ENCODE assay signal across 30 mouse cellular contexts in genomic region chr9:67825527-67825926, GRCm38 (mm10). TPM values are rescaled to one million over a fixed set of nuclear protein-coding genes. Genes with fewer than 3 reads are reported as not detected.
DNase-seq lines count a peak whose midpoint lies in the region; ATAC-seq and TF ChIP-seq lines count a peak whose summit lies in the region.
"Had no signal": no experiment of that assay in that cellular context is flagged by ENCODE, and none has a peak within 500 bp of the region (broad histone marks: within the 10 kb centered on the region; RNA-seq: fewer than 3 reads in every experiment).

No protein-coding gene starts in this region.

- ATAC-seq in heart, embryonic 11.5 days (replicated peaks; ENCODE audit: insufficient number of reproducible peaks, low FRiP score, low TSS enrichment) = no peak
- no peak for ATAC-seq in midbrain, embryonic 11.5 days (ENCODE audit: low FRiP score)
- no peak for ATAC-seq in midbrain, embryonic 15.5 days (replicated peaks)
- ATAC-seq: forebrain, embryonic 14.5 days; hindbrain, embryonic 16.5 days; intestine, embryonic 15.5 days had no signal

- H3K4me3 ChIP-seq in heart, adult 2 months = no peak overlapping the region
- no peak overlapping the region for H3K4me3 ChIP-seq in heart, embryonic 11.5 days (ENCODE audit: low read depth, low read length)
- no peak overlapping the region for H3K4me3 ChIP-seq in midbrain, embryonic 11.5 days (ENCODE audit: low read depth, low read length)
- no peak overlapping the region for H3K4me3 ChIP-seq in midbrain, embryonic 15.5 days
- H3K4me3 ChIP-seq in embryonic facial prominence, embryonic 10.5 days = no peak overlapping the region
- H3K4me3 ChIP-seq: hindbrain, embryonic 10.5 days; intestine, embryonic 15.5 days; limb, embryonic 10.5 days; limb, embryonic 15.5 days; liver, embryonic 13.5 days; lung, embryonic 15.5 days; midbrain, embryonic 12.5 days; neural tube, embryonic 13.5 days had no signal

- H3K36me3 ChIP-seq in heart, adult 2 months (ENCODE audit: control insufficient read depth, insufficient read depth, low read length) = no peaks in the 10 kb centered on the region
- H3K36me3 ChIP-seq in heart, embryonic 11.5 days (ENCODE audit: control insufficient read depth, insufficient read depth, low read length) = no peaks in the 10 kb centered on the region
- no peaks in the 10 kb centered on the region for H3K36me3 ChIP-seq in midbrain, embryonic 11.5 days (ENCODE audit: control insufficient read depth, insufficient read depth, low read length)
- H3K36me3 ChIP-seq in midbrain, embryonic 15.5 days (replicated peaks) = no peaks in the 10 kb centered on the region
- no peaks in the 10 kb centered on the region for H3K36me3 ChIP-seq in embryonic facial prominence, embryonic 10.5 days (replicated peaks)
- H3K36me3 ChIP-seq: hindbrain, embryonic 10.5 days; intestine, embryonic 15.5 days; limb, embryonic 10.5 days; limb, embryonic 15.5 days; liver, embryonic 13.5 days; lung, embryonic 15.5 days; midbrain, embryonic 12.5 days; neural tube, embryonic 13.5 days had no signal

- H3K27me3 ChIP-seq in heart, adult 2 months (ENCODE audit: control insufficient read depth, insufficient read depth, low read length) = no peaks in the 10 kb centered on the region; the same call in 1 of the 2 replicates
- H3K27me3 ChIP-seq in heart, embryonic 11.5 days (ENCODE audit: control insufficient read depth, insufficient read depth, low read length) = peaks cover 15% of the 10 kb centered on the region
- peaks cover 17% of the 10 kb centered on the region for H3K27me3 ChIP-seq in midbrain, embryonic 11.5 days (ENCODE audit: control insufficient read depth, insufficient read depth, low read length)
- peaks cover 18% of the 10 kb centered on the region for H3K27me3 ChIP-seq in midbrain, embryonic 15.5 days (replicated peaks)
- peaks cover 22% of the 10 kb centered on the region for H3K27me3 ChIP-seq in embryonic facial prominence, embryonic 10.5 days (replicated peaks; ENCODE audit: low read depth, poor library complexity, severe bottlenecking)

- no peak overlapping the region for H3K4me2 ChIP-seq in heart, embryonic 11.5 days
- H3K4me2 ChIP-seq in midbrain, embryonic 11.5 days = no peak overlapping the region
- H3K4me2 ChIP-seq in midbrain, embryonic 15.5 days = no peak overlapping the region
- H3K4me2 ChIP-seq: intestine, embryonic 15.5 days; limb, embryonic 15.5 days; liver, embryonic 13.5 days; lung, embryonic 15.5 days; midbrain, embryonic 12.5 days; neural tube, embryonic 13.5 days had no signal

- H3K4me1 ChIP-seq in heart, adult 2 months (ENCODE audit: control insufficient read depth, insufficient read depth, low read length) = peaks cover 2% of the 10 kb centered on the region
- H3K4me1 ChIP-seq in heart, embryonic 11.5 days (ENCODE audit: control insufficient read depth, insufficient read depth, low read length) = 0 out of 2 replicates have a peak, but pooled peaks cover 1% of the 10 kb centered on the region
- peaks cover 1% of the 10 kb centered on the region; the same call in 1 of the 2 replicates for H3K4me1 ChIP-seq in midbrain, embryonic 11.5 days (ENCODE audit: control insufficient read depth, insufficient read depth, low read length)
- H3K4me1 ChIP-seq in midbrain, embryonic 15.5 days = peaks cover 3% of the 10 kb centered on the region; the same call in 1 of the 2 replicates
- peaks cover 9% of the 10 kb centered on the region for H3K4me1 ChIP-seq in embryonic facial prominence, embryonic 10.5 days

- no peak for DNase-seq in heart, adult 2 months
- DNase-seq in midbrain, embryonic 11.5 days (ENCODE audit: low spot score, missing footprints) = peak; percentile 44
- DNase-seq in R1 (ENCODE audit: low read depth, low spot score) = peak; percentile 51
- no peak for DNase-seq in adrenal gland, postnatal 25 days
- no peak for DNase-seq in embryonic facial prominence, embryonic 10.5 days (ENCODE audit: low spot score)
- DNase-seq: adrenal gland, postnatal 36 days; cerebellum, adult 8-10 months; cerebellum, postnatal 25 days; heart, postnatal 14 days; kidney, adult 2 months; kidney, postnatal 36 days; layer of hippocampus, postnatal 36 days; liver, embryonic 13.5 days; thymus, adult 18-20 months; thymus, postnatal 25 days had no signal

- TF ChIP-seq EP300 in heart, adult 2 months (IDR thresholded peaks at IDR 0.05; ENCODE audit: insufficient read depth, low read depth, low read length) = no peak

- 89% methylated on average over 7 of the region's 7 CpGs for WGBS in heart, adult 2 months
- 77% methylated on average over 7 of the region's 7 CpGs for WGBS in heart, embryonic 11.5 days (ENCODE audit: insufficient replicate concordance)
- 86% methylated on average over 7 of the region's 7 CpGs for WGBS in midbrain, embryonic 11.5 days
- WGBS in midbrain, embryonic 15.5 days = 89% methylated on average over 7 of the region's 7 CpGs
- 84% methylated on average over 7 of the region's 7 CpGs for WGBS in embryonic facial prominence, embryonic 10.5 days

- no peak overlapping the region for H3K9ac ChIP-seq in heart, adult 2 months (ENCODE audit: low read depth, low read length)
- H3K9ac ChIP-seq in heart, embryonic 11.5 days (ENCODE audit: low read depth, low read length) = no peak overlapping the region
- H3K9ac ChIP-seq in midbrain, embryonic 11.5 days (ENCODE audit: low read length) = no peak overlapping the region
- H3K9ac ChIP-seq in midbrain, embryonic 15.5 days = no peak overlapping the region
- H3K9ac ChIP-seq: intestine, embryonic 15.5 days; limb, embryonic 15.5 days; liver, embryonic 13.5 days; lung, embryonic 15.5 days; midbrain, embryonic 12.5 days; neural tube, embryonic 13.5 days had no signal

- H3K27ac ChIP-seq in heart, adult 2 months = no peak overlapping the region
- no peak overlapping the region for H3K27ac ChIP-seq in heart, embryonic 11.5 days (ENCODE audit: low read depth, low read length)
- H3K27ac ChIP-seq in midbrain, embryonic 11.5 days (ENCODE audit: low read depth, low read length) = no peak overlapping the region
- H3K27ac ChIP-seq in midbrain, embryonic 15.5 days = no peak overlapping the region
- no peak overlapping the region for H3K27ac ChIP-seq in embryonic facial prominence, embryonic 10.5 days (replicated peaks)
- H3K27ac ChIP-seq: hindbrain, embryonic 10.5 days; intestine, embryonic 15.5 days; limb, embryonic 10.5 days; limb, embryonic 15.5 days; liver, embryonic 13.5 days; lung, embryonic 15.5 days; midbrain, embryonic 12.5 days; neural tube, embryonic 13.5 days had no signal

- peak; percentile 15; the same call in 1 of the 2 replicates for TF ChIP-seq CTCF in heart, adult 2 months (IDR thresholded peaks at IDR 0.05)

- intact Hi-C loops in heart, adult 2 months (cut with DNase I) = no loop called here

- no peaks in the 10 kb centered on the region for H3K79me2 ChIP-seq in heart, adult 2 months (replicated peaks; ENCODE audit: control insufficient read depth, insufficient read depth, low read length)

- no peak for TF ChIP-seq POLR2A in heart, adult 2 months (IDR thresholded peaks at IDR 0.05; ENCODE audit: insufficient read depth, low read depth, low read length)

- no peaks in the 10 kb centered on the region for H3K9me3 ChIP-seq in heart, embryonic 11.5 days (replicated peaks; ENCODE audit: control insufficient read depth, low read length)
- H3K9me3 ChIP-seq in midbrain, embryonic 11.5 days (ENCODE audit: control insufficient read depth, low read length) = no peaks in the 10 kb centered on the region
- H3K9me3 ChIP-seq in midbrain, embryonic 15.5 days = no peaks in the 10 kb centered on the region
- no peaks in the 10 kb centered on the region for H3K9me3 ChIP-seq in embryonic facial prominence, embryonic 10.5 days
- H3K9me3 ChIP-seq: hindbrain, embryonic 10.5 days; intestine, embryonic 15.5 days; limb, embryonic 10.5 days; limb, embryonic 15.5 days; liver, embryonic 13.5 days; lung, embryonic 15.5 days; midbrain, embryonic 12.5 days; neural tube, embryonic 13.5 days had no signal

RNA-seq across cellular contexts. Expression of gene C2cd4a, which starts 6.6 kb away (rescaled TPM):
- total RNA-seq in heart, adult 2 months (2021) = not detected
- polyA plus RNA-seq in heart, adult 2 months (2012; rRNA removed) = 0.08 TPM in 1 of 2 replicates, not detected in the other
- 0.21 and 0.56 TPM in 2 replicates for polyA plus RNA-seq in heart, embryonic 11.5 days (2014; fragmentation: Nextera tagmentation; extraction: Ambion mirVana)
- polyA plus RNA-seq in midbrain, embryonic 11.5 days (2014; fragmentation: Nextera tagmentation; extraction: Ambion mirVana) = not detected in 2 replicates
- polyA plus RNA-seq in midbrain, embryonic 15.5 days (2015; fragmentation: Nextera tagmentation; extraction: Ambion mirVana) = 0.27 and 0.45 TPM in 2 replicates
- not detected in 2 replicates for total RNA-seq in adrenal gland, postnatal 25 days (2021)
- polyA plus RNA-seq in embryonic facial prominence, embryonic 10.5 days (2016; fragmentation: Nextera tagmentation; extraction: Ambion mirVana) = not detected in 2 replicates
- total RNA-seq: adrenal gland, postnatal 36 days; gastrocnemius, adult 8-10 months; heart, adult 8-10 months; heart, postnatal 14 days; megakaryocyte, adult 5-6 weeks had no signal
- polyA plus RNA-seq: embryonic facial prominence, embryonic 11.5 days; hindbrain, embryonic 10.5 days had no signal

RNA-seq across cellular contexts. Expression of gene Vps13c, which starts 14.7 kb away (rescaled TPM):
- 10 to 100 TPM; 41.1 to 51.1 TPM for total RNA-seq in heart, adult 2 months (2021)
- 6.5 and 13.2 TPM in 2 replicates for polyA plus RNA-seq in heart, adult 2 months (2012; rRNA removed)
- polyA plus RNA-seq in heart, embryonic 11.5 days (2014; fragmentation: Nextera tagmentation; extraction: Ambion mirVana) = 5.4 and 9.8 TPM in 2 replicates
- 7.1 and 8.9 TPM in 2 replicates for polyA plus RNA-seq in midbrain, embryonic 11.5 days (2014; fragmentation: Nextera tagmentation; extraction: Ambion mirVana)
- 10.6 and 12.8 TPM in 2 replicates for polyA plus RNA-seq in midbrain, embryonic 15.5 days (2015; fragmentation: Nextera tagmentation; extraction: Ambion mirVana)
- total RNA-seq in adrenal gland, postnatal 25 days (2021) = 61.2 and 75.2 TPM in 2 replicates
- 3.5 and 4.0 TPM in 2 replicates for polyA plus RNA-seq in embryonic facial prominence, embryonic 10.5 days (2016; fragmentation: Nextera tagmentation; extraction: Ambion mirVana)

Comparison
In these comparisons a context has a peak if more than half of its experiments do, and no peak if none do; other contexts are left out.
1. DNase-seq: peak in midbrain, embryonic 11.5 days (single experiment) and R1 (single experiment); none in heart, adult 2 months (0 of 2), adrenal gland, postnatal 25 days (single experiment) and embryonic facial prominence, embryonic 10.5 days (single experiment).